20 mouse cellular contexts compared by ENCODE assay signal in genomic region chr9:64440101-64440500, GRCm38 (mm10). TPM values are rescaled to one million over a fixed set of nuclear protein-coding genes. Genes with fewer than 3 reads are reported as not detected.
"Had no signal": no experiment of that assay in that cellular context is flagged by ENCODE, and none has a peak within 500 bp of the region (broad histone marks: within the 10 kb centered on the region; RNA-seq: fewer than 3 reads in every experiment).

No protein-coding gene starts in this region.

- ATAC-seq: midbrain, embryonic 15.5 days had no signal

- H3K27me3 ChIP-seq: midbrain, embryonic 15.5 days; neural tube, embryonic 13.5 days; neural tube, embryonic 15.5 days had no signal

- H3K27ac ChIP-seq: macrophage; midbrain, embryonic 12.5 days; midbrain, embryonic 15.5 days; neural tube, embryonic 13.5 days; neural tube, embryonic 15.5 days had no signal

- H3K9ac ChIP-seq: lung, embryonic 14.5 days; midbrain, embryonic 12.5 days; midbrain, embryonic 15.5 days; neural tube, embryonic 13.5 days; neural tube, embryonic 15.5 days had no signal

- DNase-seq: lung, adult 18-20 months; lung, embryonic 14.5 days; lung, postnatal 14 days; lung, postnatal 36 days; retina, postnatal 1 day; right cerebral cortex, adult 18-20 months; right cerebral cortex, postnatal 25 days; right cerebral cortex, postnatal 4 days; spleen, adult 18-20 months; thymus, adult 18-20 months; thymus, postnatal 14 days; thymus, postnatal 36 days had no signal

- H3K36me3 ChIP-seq: midbrain, embryonic 12.5 days; midbrain, embryonic 15.5 days; neural tube, embryonic 13.5 days; neural tube, embryonic 15.5 days had no signal

- H3K4me2 ChIP-seq: lung, embryonic 14.5 days; midbrain, embryonic 12.5 days; midbrain, embryonic 15.5 days; neural tube, embryonic 13.5 days; neural tube, embryonic 15.5 days had no signal

- H3K4me1 ChIP-seq: megakaryocyte, embryonic 14.5 days; midbrain, embryonic 12.5 days; midbrain, embryonic 15.5 days had no signal

- H3K4me3 ChIP-seq: megakaryocyte, embryonic 14.5 days; midbrain, embryonic 12.5 days; midbrain, embryonic 15.5 days; myocyte; neural tube, embryonic 13.5 days; neural tube, embryonic 15.5 days had no signal

- H3K9me3 ChIP-seq: megakaryocyte, embryonic 14.5 days; midbrain, embryonic 12.5 days; midbrain, embryonic 15.5 days; neural tube, embryonic 13.5 days; neural tube, embryonic 15.5 days had no signal

RNA-seq across cellular contexts. Expression of gene Megf11, which starts 54.7 kb away (rescaled TPM):
- total RNA-seq: megakaryocyte progenitor cell, adult 5-6 weeks had no signal
- polyA plus RNA-seq: macrophage had no signal
